21 mouse cellular contexts compared by ENCODE assay signal in genomic region chr1:43868510-43868909, GRCm38 (mm10).
"Had no signal": no experiment of that assay in that cellular context is flagged by ENCODE, and none has a peak within 500 bp of the region (broad histone marks: within the 10 kb centered on the region; RNA-seq: fewer than 3 reads in every experiment).

No protein-coding gene starts in this region.

- H3K4me2 ChIP-seq: kidney, embryonic 15.5 days; liver, embryonic 13.5 days; midbrain, embryonic 11.5 days; stomach, embryonic 15.5 days had no signal

- H3K9ac ChIP-seq: kidney, embryonic 15.5 days; liver, embryonic 13.5 days; stomach, embryonic 15.5 days had no signal

- H3K36me3 ChIP-seq: kidney, embryonic 15.5 days; liver, embryonic 13.5 days; stomach, embryonic 15.5 days had no signal

- DNase-seq: kidney, adult 11 months; kidney, adult 8-10 months; kidney, postnatal 10 days; kidney, postnatal 36 days; layer of hippocampus, postnatal 36 days; left cerebral cortex, postnatal 4 days; liver, embryonic 13.5 days; lung, adult 2 months; lung, postnatal 14 days; midbrain, embryonic 14.5 days; right cerebral cortex, adult 18-20 months; right cerebral cortex, postnatal 14 days; right cerebral cortex, postnatal 4 days; spleen, adult 18-20 months; thymus, postnatal 36 days had no signal

- H3K27me3 ChIP-seq: kidney, embryonic 15.5 days; liver, embryonic 13.5 days; stomach, embryonic 15.5 days had no signal

- H3K4me1 ChIP-seq: kidney, embryonic 15.5 days; liver, embryonic 13.5 days; megakaryocyte, embryonic 14.5 days; stomach, embryonic 15.5 days had no signal

- H3K4me3 ChIP-seq: kidney, embryonic 15.5 days; left cerebral cortex, adult 2 months; liver, embryonic 13.5 days; megakaryocyte, embryonic 14.5 days; stomach, embryonic 15.5 days had no signal

- H3K27ac ChIP-seq: kidney, embryonic 15.5 days; left cerebral cortex, adult 2 months; liver, embryonic 13.5 days; macrophage; stomach, embryonic 15.5 days had no signal

- H3K9me3 ChIP-seq: kidney, embryonic 15.5 days; liver, embryonic 13.5 days; stomach, embryonic 15.5 days had no signal
